Mouse (Mus musculus) hindbrain, embryonic 11.5 days (tissue): ENCODE measurements around the gene Ccdc24. TPM values are rescaled to one million over a fixed set of nuclear protein-coding genes. Genes with fewer than 3 reads are reported as not detected.

Experiments used
- ATAC-seq: fragments of 200-750 bp; cut with Nextera tagmentation; 2 replicates; pipeline ENCODE4 v1.8.0; 2017; ENCODE audit warnings: mild to moderate bottlenecking, moderate TSS enrichment, moderate library complexity; ENCODE audit not compliant: low FRiP score
- DNase-seq: peaks from one replicate; pipeline ENCODE4 v3.0.0-alpha.2; 2015; ENCODE audit warnings: low spot score
- H3K27ac ChIP-seq: fragments of 300-500 bp; sonication (generic); 2 replicates; pipeline ENCODE4 v1.5.1; 2014; ENCODE audit warnings: mild to moderate bottlenecking, low read depth, low read length
- H3K27me3 ChIP-seq: fragments of 300-500 bp; sonication (generic); 2 replicates; pipeline ENCODE4 v1.6.1; 2014; ENCODE audit warnings: mild to moderate bottlenecking, low read length, moderate library complexity, mixed read lengths; ENCODE audit not compliant: control insufficient read depth, insufficient read depth
- H3K36me3 ChIP-seq: fragments of 300-500 bp; sonication (generic); 2 replicates; pipeline ENCODE4 v1.6.1; 2014; ENCODE audit warnings: mild to moderate bottlenecking, low read length, moderate library complexity, mixed read lengths; ENCODE audit not compliant: control insufficient read depth, insufficient read depth
- H3K4me1 ChIP-seq: fragments of 300-500 bp; sonication (generic); replicated peaks from 2 replicates; pipeline ENCODE4 v1.6.1; 2014; ENCODE audit warnings: low read length, mixed read lengths; ENCODE audit not compliant: control insufficient read depth, insufficient read depth
- H3K4me2 ChIP-seq: fragments of 300-500 bp; sonication (generic); replicated peaks from 2 replicates; pipeline ENCODE4 v1.6.1; 2014; ENCODE audit warnings: mild to moderate bottlenecking, low read depth, low read length
- H3K4me3 ChIP-seq: fragments of 300-500 bp; sonication (generic); 2 replicates; pipeline ENCODE4 v1.5.1; 2014; ENCODE audit warnings: low read depth, low read length
- H3K9ac ChIP-seq: fragments of 300-500 bp; sonication (generic); 2 replicates; pipeline ENCODE4 v1.6.1; 2014; ENCODE audit warnings: low read depth, low read length
- H3K9me3 ChIP-seq: fragments of 300-500 bp; sonication (generic); 2 replicates; pipeline ENCODE4 v1.6.1; 2016; ENCODE audit warnings: low read length; ENCODE audit not compliant: control insufficient read depth
- WGBS: fragments of 180-500 bp; shearing (Covaris S2); extraction: QIAGEN DNeasy Blood & Tissue Kit; methylation state at CpG from one replicate; pipeline ENCODE4 v1.1.7; 2014; 5-methylcytosine and 5-hydroxymethylcytosine counted together
- polyA plus RNA-seq: library from polyadenylated mRNA; unstranded; fragments of >200 nt; fragmentation: Nextera tagmentation; extraction: Ambion mirVana; gene quantifications from 2 replicates; pipeline ENCODE4 v1.2.1, GENCODE M21; 2014

Gene Ccdc24
- polyA plus RNA-seq, 1 experiment from 2014 or later: 1.7 TPM

- Histone ChIP-seq H3K4me2 (no peak overlapping the region), H3K9ac (no peak overlapping the region), H3K27ac (no peak overlapping the region), H3K36me3 (no peaks in the 10 kb centered on the region; the same call in 1 of the 2 replicates), H3K27me3 (no peaks in the 10 kb centered on the region), H3K4me3 (no peak overlapping the region), H3K9me3 (no peaks in the 10 kb centered on the region), H3K4me1 (no peaks in the 10 kb centered on the region)
- WGBS: 81% methylated on average over 5 of the region's 5 CpGs
- no peak for ATAC-seq
- DNase-seq: no peak
Observed at GRCm38 (mm10) chr4:117878703-117879102, 6.3 kb upstream of the Ccdc24 start.

- no peaks in the 10 kb centered on the region for H3K4me1 ChIP-seq
- ATAC-seq (no peak), DNase-seq (no peak)
- H3K36me3 ChIP-seq: no peaks in the 10 kb centered on the region; the same call in 1 of the 2 replicates
- no peak overlapping the region for H3K4me3 ChIP-seq
- 70% methylated on average over 10 of the region's 10 CpGs for WGBS
- H3K4me2 ChIP-seq: no peak overlapping the region
- H3K27ac ChIP-seq: no peak overlapping the region
- H3K9me3 ChIP-seq: no peaks in the 10 kb centered on the region
- H3K27me3 ChIP-seq: no peaks in the 10 kb centered on the region
- no peak overlapping the region for H3K9ac ChIP-seq
Observed at GRCm38 (mm10) chr4:117878301-117878700, 5.9 kb upstream of the Ccdc24 start.

GRCm38 (mm10) chr4:117873615-117874014 lies 1.3 kb upstream of the Ccdc24 start:
- Histone ChIP-seq H3K27me3 (no peaks in the 10 kb centered on the region; the same call in 1 of the 2 replicates), H3K4me1 (peaks cover 5% of the 10 kb centered on the region), H3K9ac (no peak overlapping the region), H3K9me3 (no peaks in the 10 kb centered on the region), H3K36me3 (no peaks in the 10 kb centered on the region; the same call in 1 of the 2 replicates), H3K4me2 (no peak overlapping the region), H3K4me3 (no peak overlapping the region), H3K27ac (no peak overlapping the region)
- ATAC-seq: no peak
- WGBS: 93% methylated on average over 9 of the region's 9 CpGs
- no peak for DNase-seq

- Histone ChIP-seq H3K9ac (no peak overlapping the region), H3K4me2 (no peak overlapping the region), H3K9me3 (no peaks in the 10 kb centered on the region), H3K36me3 (no peaks in the 10 kb centered on the region; the same call in 1 of the 2 replicates), H3K4me3 (no peak overlapping the region), H3K27ac (no peak overlapping the region), H3K4me1 (peaks cover 5% of the 10 kb centered on the region), H3K27me3 (no peaks in the 10 kb centered on the region; the same call in 1 of the 2 replicates)
- WGBS: 55% methylated on average over 7 of the region's 7 CpGs
- DNase-seq (no peak), ATAC-seq (no peak)
Observed at GRCm38 (mm10) chr4:117871787-117872186, 570 bp downstream of the Ccdc24 start.

- peaks cover 5% of the 10 kb centered on the region for H3K4me1 ChIP-seq
- no peak overlapping the region for H3K27ac ChIP-seq
- no peak overlapping the region for H3K9ac ChIP-seq
- H3K4me2 ChIP-seq: no peak overlapping the region
- H3K36me3 ChIP-seq: no peaks in the 10 kb centered on the region
- H3K9me3 ChIP-seq: no peaks in the 10 kb centered on the region
- H3K27me3 ChIP-seq: no peaks in the 10 kb centered on the region; the same call in none of the 2 replicates
- 63% methylated on average over 1 of the region's 1 CpGs for WGBS
- no peak for ATAC-seq
- H3K4me3 ChIP-seq: no peak overlapping the region
- no peak for DNase-seq
Observed at GRCm38 (mm10) chr4:117870437-117870836, 1.9 kb downstream of the Ccdc24 start.

- Histone ChIP-seq H3K27me3 (no peaks in the 10 kb centered on the region; the same call in none of the 2 replicates), H3K36me3 (no peaks in the 10 kb centered on the region), H3K27ac (no peak overlapping the region), H3K9me3 (no peaks in the 10 kb centered on the region), H3K4me3 (no peak overlapping the region), H3K4me2 (no peak overlapping the region), H3K4me1 (peaks cover 5% of the 10 kb centered on the region), H3K9ac (no peak overlapping the region)
- ATAC-seq (peak; percentile 34; the same call in 1 of the 2 replicates), DNase-seq (no peak)
- 73% methylated on average over 9 of the region's 9 CpGs for WGBS
Observed at GRCm38 (mm10) chr4:117869317-117869716, 3.0 kb downstream of the Ccdc24 start.

GRCm38 (mm10) chr4:117867823-117868222 lies 4.5 kb downstream of the Ccdc24 start:
- no peak overlapping the region for H3K4me2 ChIP-seq
- H3K4me1 ChIP-seq: peaks cover 5% of the 10 kb centered on the region
- ATAC-seq (peak; percentile 31; the same call in 1 of the 2 replicates), DNase-seq (peak; percentile 84)
- no peaks in the 10 kb centered on the region; the same call in none of the 2 replicates for H3K27me3 ChIP-seq
- H3K9me3 ChIP-seq: no peaks in the 10 kb centered on the region
- H3K36me3 ChIP-seq: no peaks in the 10 kb centered on the region
- WGBS: 18% methylated on average over 24 of the region's 24 CpGs
- 0 out of 2 replicates have a peak overlapping the region, but pooled peaks have one; percentile 4 for H3K9ac ChIP-seq
- no peak overlapping the region for H3K4me3 ChIP-seq
- H3K27ac ChIP-seq: no peak overlapping the region

GRCm38 (mm10) chr4:117867000-117867399 lies 5.4 kb downstream of the Ccdc24 start:
- H3K4me1 ChIP-seq: no peaks in the 10 kb centered on the region
- no peaks in the 10 kb centered on the region; the same call in none of the 2 replicates for H3K27me3 ChIP-seq
- no peak overlapping the region for H3K4me2 ChIP-seq
- no peaks in the 10 kb centered on the region for H3K9me3 ChIP-seq
- WGBS: 79% methylated on average over 6 of the region's 6 CpGs
- H3K4me3 ChIP-seq: no peak overlapping the region
- no peak overlapping the region for H3K9ac ChIP-seq
- no peaks in the 10 kb centered on the region for H3K36me3 ChIP-seq
- H3K27ac ChIP-seq: no peak overlapping the region
- ATAC-seq (no peak), DNase-seq (no peak)

GRCm38 (mm10) chr4:117866083-117866482 lies 6.3 kb downstream of the Ccdc24 start:
- Histone ChIP-seq H3K27me3 (no peaks in the 10 kb centered on the region; the same call in none of the 2 replicates), H3K4me3 (no peak overlapping the region), H3K9me3 (no peaks in the 10 kb centered on the region), H3K36me3 (no peaks in the 10 kb centered on the region), H3K4me2 (no peak overlapping the region), H3K4me1 (no peaks in the 10 kb centered on the region), H3K9ac (no peak overlapping the region), H3K27ac (no peak overlapping the region)
- ATAC-seq (no peak), DNase-seq (no peak)
- WGBS: 54% methylated on average over 9 of the region's 9 CpGs
